Mouse (Mus musculus) left cerebral cortex, postnatal 14 days (tissue): Measurements from ENCODE around the gene Wdr24. TPM values are rescaled to one million over a fixed set of nuclear protein-coding genes. Genes with fewer than 3 reads are reported as not detected.
"Not testable (repeated sequence)": the region's sequence is repeated elsewhere in the genome, so short reads cannot be mapped to it uniquely, and the experiment has no call there.

Experiments
- DNase-seq, 2 experiments: peaks; one replicate each; pipeline ENCODE4 v3.0.0; 2021 to 2022; ENCODE audit warnings: low spot score in 2 of 2, mixed read lengths in 1 of 2
- intact Hi-C: fragments of 180-260 bp; cut with DNase I; formaldehyde crosslinking; loops from one replicate; pipeline ENCODE4 v1.15.1; 2025
- microRNA-seq, 2 experiments: library from miRNA; unstranded; fragments of <30 nt; microRNA quantifications; one replicate each; pipeline ENCODE4 v1.2.0; 2022
- total RNA-seq, 2 experiments: library from RNA; stranded (reverse); gene quantifications; 2 replicates each; pipeline ENCODE4 v1.2.3; 2021

Wdr24 gene
- total RNA-seq, 2 experiments from 2014 or later = 22.3 to 23.3 TPM

GRCm38 (mm10) chr17:25869954-25870353 lies 46.5 kb downstream of the Wdr24 start:
- DNase-seq = no peak
- intact Hi-C loops = no loop called here

- intact Hi-C loops, DNase-seq: not testable (repeated sequence)
Measured at GRCm38 (mm10) chr17:25871566-25871965, 48.1 kb downstream of the Wdr24 start.

GRCm38 (mm10) chr17:25872676-25873075 lies 49.2 kb downstream of the Wdr24 start:
- intact Hi-C loops = no loop called here
- DNase-seq = no peak

DNA sequence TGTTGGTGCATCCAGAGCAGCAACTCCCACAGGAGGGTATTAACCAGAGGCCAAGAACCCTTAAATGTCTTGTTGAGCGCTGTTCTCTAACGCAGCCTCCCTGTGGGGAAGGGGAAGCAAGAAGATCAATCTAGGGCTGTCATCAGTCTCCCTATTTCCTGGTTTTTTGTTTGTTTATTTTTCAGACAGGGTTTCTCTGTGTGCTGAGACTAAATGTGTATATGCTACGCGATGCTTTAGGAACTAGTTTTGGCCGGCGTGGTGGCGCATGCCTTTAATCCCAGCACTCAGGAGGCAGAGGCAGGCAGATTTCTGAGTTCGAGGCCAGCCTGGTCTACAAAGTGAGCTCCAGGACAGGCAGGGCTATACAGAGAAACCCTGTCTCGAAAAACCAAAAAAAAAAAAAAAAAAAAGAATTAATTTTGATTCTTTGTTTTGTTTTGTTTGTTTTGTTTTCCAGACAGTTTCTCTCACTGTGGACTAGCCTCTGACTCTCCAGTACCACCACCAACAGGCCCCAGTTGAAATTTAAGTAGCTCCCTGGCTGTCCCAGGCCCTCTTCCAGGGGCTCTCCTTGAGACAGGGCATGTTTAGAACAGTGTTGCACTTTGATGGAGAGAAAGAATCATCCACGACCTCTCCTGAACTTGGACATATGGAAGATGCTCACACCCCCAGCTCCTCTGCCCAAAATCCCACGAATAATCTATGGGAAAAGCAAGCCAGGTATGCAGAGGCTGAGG lies 50.1 kb downstream of the Wdr24 start:
- intact Hi-C loops = no loop called here
- no peak for DNase-seq

DNA sequence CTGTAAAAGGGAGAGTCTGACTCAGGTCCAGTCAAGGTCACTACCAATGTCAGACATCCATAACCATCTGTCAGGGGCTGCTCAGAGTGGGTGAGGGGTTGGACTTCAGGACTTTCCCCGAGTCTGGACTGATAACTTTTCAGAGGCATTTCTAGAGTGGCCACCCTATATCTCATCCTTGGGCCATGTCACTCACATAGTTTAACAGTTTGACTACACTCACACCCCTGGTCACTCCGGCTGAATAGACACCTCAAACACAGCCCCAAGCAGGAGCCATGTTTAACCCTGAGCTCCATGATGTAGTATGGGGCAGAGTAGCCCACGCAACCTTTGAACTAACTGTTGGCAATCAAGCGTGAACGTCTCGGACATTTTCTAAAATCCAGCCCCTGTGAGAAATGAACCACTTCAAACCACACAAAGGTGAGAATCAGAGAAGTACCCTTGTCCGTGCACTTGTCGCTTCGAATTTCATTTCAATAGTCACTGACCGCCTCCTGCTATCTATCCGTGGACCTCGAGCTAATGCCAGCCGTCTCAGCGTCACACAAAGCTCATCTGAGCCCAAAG lies 50.8 kb downstream of the Wdr24 start:
- DNase-seq = no peak
- intact Hi-C loops = no loop called here

- intact Hi-C loops = loop anchor here (1.0 to 5.0 kb wide), 2 partner anchors 41 to 48 kb away; partner anchors contain the start of gene Stub1
- peak; percentile 96 to 100 for DNase-seq
Measured at GRCm38 (mm10) chr17:25874721-25875170, 51.3 kb downstream of the Wdr24 start, which contains the start of gene Mettl26. Gene Mettl26, plus strand, starts transcription at chr17:25875074.

DNA sequence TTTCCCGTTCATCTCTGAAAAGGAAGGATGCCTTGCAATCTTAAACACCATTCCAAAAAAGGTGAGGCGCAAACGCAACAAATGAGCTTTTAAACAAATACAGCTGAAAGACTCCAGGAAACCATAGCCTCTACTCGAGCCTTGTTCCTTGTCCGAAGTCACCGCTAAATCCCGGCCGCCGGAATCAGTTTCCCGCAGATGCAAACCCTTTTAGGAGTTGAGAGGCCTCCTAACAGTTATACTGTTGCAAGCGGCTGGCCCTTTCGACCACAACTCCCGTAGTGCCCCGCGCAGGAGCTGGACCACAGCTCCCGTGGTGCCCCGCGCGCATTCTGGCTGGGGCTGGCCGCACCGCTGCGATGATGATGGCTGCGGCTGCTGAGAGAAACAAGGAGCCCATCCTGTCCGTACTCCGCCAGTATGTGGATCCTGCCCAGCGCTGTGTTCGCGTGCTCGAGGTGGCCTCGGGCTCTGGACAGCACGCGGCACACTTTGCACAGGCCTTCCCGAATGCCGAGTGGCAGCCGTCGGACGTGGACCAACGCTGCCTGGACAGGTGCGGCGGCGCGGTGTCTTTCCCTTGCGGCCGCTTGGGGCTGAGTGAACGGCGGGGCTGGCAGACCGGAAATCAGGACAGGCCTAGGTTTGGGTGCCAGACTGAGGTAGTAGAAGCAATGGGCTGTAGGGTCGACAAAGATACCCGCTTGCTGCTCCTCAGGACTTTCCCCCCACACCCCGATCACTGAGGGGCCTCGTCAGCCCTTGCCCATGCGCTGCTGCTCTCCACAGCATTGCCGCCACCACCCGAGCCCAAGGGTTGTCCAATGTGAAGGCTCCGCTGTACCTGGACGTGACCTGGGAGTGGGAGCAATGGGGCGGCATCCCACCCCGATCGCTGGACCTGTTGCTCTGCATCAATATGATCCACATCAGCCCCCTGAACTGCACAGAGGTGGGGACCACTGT lies 52.0 kb downstream of the Wdr24 start:
- intact Hi-C loops = loop anchor here (1.0 to 5.0 kb wide), 2 partner anchors 42 to 47 kb away; partner anchors contain the start of gene Stub1
- peak; percentile 87 to 91 for DNase-seq

- no peak for DNase-seq
- intact Hi-C loops = loop anchor here (5.0 kb wide), 1 partner anchor 46 kb away; no protein-coding TSS in a partner anchor
Measured at GRCm38 (mm10) chr17:25876347-25876915, 53.0 kb downstream of the Wdr24 start.

DNA sequence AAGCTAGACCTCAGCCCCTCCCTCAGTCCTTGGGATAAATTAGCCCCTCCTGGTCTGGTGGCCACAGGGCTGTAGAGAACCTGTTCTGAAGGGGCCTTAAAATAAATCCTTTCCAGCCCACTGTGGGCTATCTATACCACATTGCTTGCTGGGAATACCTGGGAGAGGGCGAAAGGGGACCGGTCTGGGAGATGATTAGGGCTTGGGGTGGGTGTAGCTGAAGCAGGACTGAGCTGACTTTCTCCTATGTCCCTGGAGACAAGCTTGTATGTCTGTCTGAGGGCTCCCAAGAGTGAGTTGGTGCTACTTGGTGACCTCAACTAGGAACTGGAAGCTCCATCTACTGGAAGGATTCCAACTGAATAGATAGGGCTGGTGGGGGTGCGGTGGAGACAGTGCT lies 53.6 kb downstream of the Wdr24 start:
- intact Hi-C loops = loop anchor here (5.0 kb wide), 1 partner anchor 45 kb away; no protein-coding TSS in a partner anchor
- no peak for DNase-seq

GRCm38 (mm10) chr17:25877741-25878610 lies 54.5 kb downstream of the Wdr24 start:
- intact Hi-C loops = loop anchor here (5.0 kb wide), 1 partner anchor 44 kb away; no protein-coding TSS in a partner anchor
- peak in 1 of 2 experiments; percentile 31 for DNase-seq

Small RNA genes lying within 50 kb of the gene (microRNA-seq; reads per million reads assigned to microRNA genes)
- gene Mir3082 = 2.7 to 3.2 reads per million in 2 experiments
- gene Mir6966 = 1.6 to 3.4 reads per million in 2 experiments

Other genes with a start within 250 kb of the Wdr24 start
- gene Lmf1, start 244.5 kb upstream of the Wdr24 start, total RNA-seq = 10 to 100 TPM; 22.1 to 23.4 TPM
- 100 to 1,000 TPM; 125 to 154 TPM for gene Gng13, start 106.5 kb upstream of the Wdr24 start, total RNA-seq
- 1 to 10 TPM; 1.9 to 4.3 TPM for gene Chtf18, start 96.2 kb upstream of the Wdr24 start, total RNA-seq
- 10 to 100 TPM; 34.2 to 35.5 TPM for gene Rpusd1, start 96.0 kb upstream of the Wdr24 start, total RNA-seq
- not detected for gene Mslnl, start 87.6 kb upstream of the Wdr24 start, total RNA-seq
- gene Msln, start 69.2 kb upstream of the Wdr24 start, total RNA-seq = 1 to 10 TPM; 6.2 to 6.5 TPM
- 10 to 100 TPM; 28.8 to 32.8 TPM for gene Narfl, start 49.9 kb upstream of the Wdr24 start, total RNA-seq
- 100 to 1,000 TPM; 127 to 140 TPM for gene Haghl, start 38.0 kb upstream of the Wdr24 start, total RNA-seq
- not detected for gene Ccdc78, start 37.0 kb upstream of the Wdr24 start, total RNA-seq
- gene Fam173a, start 30.7 kb upstream of the Wdr24 start, total RNA-seq = 10 to 100 TPM; 82.7 to 87.4 TPM
- not detected for gene AC134908.4, start 28.0 kb upstream of the Wdr24 start, total RNA-seq
- 10 to 100 TPM; 73.5 to 84.2 TPM for gene Metrn, start 26.5 kb upstream of the Wdr24 start, total RNA-seq
- gene Fbxl16, start 14.5 kb upstream of the Wdr24 start, total RNA-seq = 100 to 1,000 TPM; 460 to 479 TPM
- 10 to 100 TPM; 59.1 to 59.6 TPM for gene Jmjd8, start 5.2 kb downstream of the Wdr24 start, total RNA-seq
- 100 to 1,000 TPM; 160 to 166 TPM for gene Stub1, start 9.8 kb downstream of the Wdr24 start, total RNA-seq
- 10 to 100 TPM; 85.8 to 89.7 TPM for gene Rhbdl1, start 13.7 kb downstream of the Wdr24 start, total RNA-seq
- gene Gm20683, start 18.1 kb downstream of the Wdr24 start, total RNA-seq = 10 to 100 TPM; 29.0 to 29.5 TPM
- 10 to 100 TPM; 81.9 to 84.9 TPM for gene Rhot2, start 21.2 kb downstream of the Wdr24 start, total RNA-seq
- gene Wdr90, start 37.9 kb downstream of the Wdr24 start, total RNA-seq = 10 to 100 TPM; 34.2 to 37.9 TPM
- 10 to 100 TPM; 25.5 to 31.6 TPM for gene Mcrip2, start 45.1 kb downstream of the Wdr24 start, total RNA-seq
- gene Mettl26, start 51.4 kb downstream of the Wdr24 start, total RNA-seq = 10 to 100 TPM; 37.6 to 40.3 TPM
- gene Wfikkn1, start 57.2 kb downstream of the Wdr24 start, total RNA-seq = 1 to 10 TPM; 1.1 to 1.8 TPM
- 10 to 100 TPM; 53.7 to 57.3 TPM for gene Rab40c, start 96.1 kb downstream of the Wdr24 start, total RNA-seq
- gene Pigq, start 121.3 kb downstream of the Wdr24 start, total RNA-seq = 100 to 1,000 TPM; 138 to 145 TPM
- gene Nhlrc4, start 121.3 kb downstream of the Wdr24 start, total RNA-seq = not detected
- gene A930017K11Rik, start 128.9 kb downstream of the Wdr24 start, total RNA-seq = under 1 TPM in 1 of 2 experiments, not detected in 1; 0.13 TPM
- gene Capn15, start 162.2 kb downstream of the Wdr24 start, total RNA-seq = 10 to 100 TPM; 46.5 to 50.0 TPM
- gene Rab11fip3, start 245.9 kb downstream of the Wdr24 start, total RNA-seq = 10 to 100 TPM; 80.5 to 85.2 TPM